Mouse (Mus musculus) E14TG2a.4 (cell line): ENCODE data around the gene Rims3.
A peak's percentile ranks its signal among the peaks of the same experiment; 100 is the strongest.

Source experiments
- H3K27me3 ChIP-seq: 2 replicates; pipeline ENCODE4 v1.6.1; 2014; ENCODE audit warnings: low read length, control low read depth; ENCODE audit not compliant: insufficient read depth
- H3K36me3 ChIP-seq: 2 replicates; pipeline ENCODE4 v1.6.1; 2014; ENCODE audit warnings: low read length, control low read depth; ENCODE audit not compliant: insufficient read depth
- H3K4me1 ChIP-seq: replicated peaks from 2 replicates; pipeline ENCODE4 v1.6.1; 2014; ENCODE audit warnings: low read depth, low read length, control low read depth
- H3K4me3 ChIP-seq: replicated peaks from 2 replicates; pipeline ENCODE4 v1.5.1; 2014; ENCODE audit warnings: mild to moderate bottlenecking, low read length
- H3K9me3 ChIP-seq: 2 replicates; pipeline ENCODE4 v1.6.1; 2014; ENCODE audit warnings: low read length, control low read depth
- CTCF ChIP-seq: conservative IDR thresholded peaks from 2 replicates; pipeline ENCODE4 v1.5.1; 2014; ENCODE audit warnings: low read length
- NANOG ChIP-seq: IDR thresholded peaks from 2 replicates; pipeline ENCODE4 v1.6.1; 2014; ENCODE audit warnings: borderline replicate concordance, low read length, mixed read lengths
- POU5F1 ChIP-seq: IDR thresholded peaks from 2 replicates; pipeline ENCODE4 v1.6.1; 2014; ENCODE audit warnings: low read length, borderline replicate concordance

Rims3 gene

DNA sequence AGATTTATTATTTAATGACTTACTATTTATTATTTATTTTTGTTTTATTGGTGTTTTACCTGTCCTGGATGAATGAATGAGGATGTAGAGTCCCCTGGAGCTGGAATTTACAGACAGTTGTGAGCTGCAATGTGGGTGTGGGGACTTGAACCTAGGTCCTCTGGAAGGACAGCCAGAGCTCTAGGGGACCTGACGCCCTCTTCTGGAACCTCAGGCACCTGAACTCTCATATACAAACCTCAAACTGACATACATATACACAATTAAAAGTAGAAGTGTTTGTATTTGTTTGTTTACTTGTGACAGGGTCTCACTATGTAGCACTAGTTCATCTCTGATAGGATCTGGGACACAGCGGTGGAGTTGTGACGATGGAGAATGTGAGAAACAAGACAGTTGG is 13.3 kb upstream of the Rims3 start:
- peaks cover 14% of the 10 kb centered on the region for H3K27me3 ChIP-seq
- H3K9me3 ChIP-seq, result peaks cover 4% of the 10 kb centered on the region; the same call in 1 of the 2 replicates
- TF ChIP-seq POU5F1, result no peak
- no peak for TF ChIP-seq NANOG
- TF ChIP-seq CTCF, result no peak
- H3K4me1 ChIP-seq, result no peaks in the 10 kb centered on the region
- no peaks in the 10 kb centered on the region for H3K36me3 ChIP-seq
- H3K4me3 ChIP-seq, result no peak overlapping the region

DNA sequence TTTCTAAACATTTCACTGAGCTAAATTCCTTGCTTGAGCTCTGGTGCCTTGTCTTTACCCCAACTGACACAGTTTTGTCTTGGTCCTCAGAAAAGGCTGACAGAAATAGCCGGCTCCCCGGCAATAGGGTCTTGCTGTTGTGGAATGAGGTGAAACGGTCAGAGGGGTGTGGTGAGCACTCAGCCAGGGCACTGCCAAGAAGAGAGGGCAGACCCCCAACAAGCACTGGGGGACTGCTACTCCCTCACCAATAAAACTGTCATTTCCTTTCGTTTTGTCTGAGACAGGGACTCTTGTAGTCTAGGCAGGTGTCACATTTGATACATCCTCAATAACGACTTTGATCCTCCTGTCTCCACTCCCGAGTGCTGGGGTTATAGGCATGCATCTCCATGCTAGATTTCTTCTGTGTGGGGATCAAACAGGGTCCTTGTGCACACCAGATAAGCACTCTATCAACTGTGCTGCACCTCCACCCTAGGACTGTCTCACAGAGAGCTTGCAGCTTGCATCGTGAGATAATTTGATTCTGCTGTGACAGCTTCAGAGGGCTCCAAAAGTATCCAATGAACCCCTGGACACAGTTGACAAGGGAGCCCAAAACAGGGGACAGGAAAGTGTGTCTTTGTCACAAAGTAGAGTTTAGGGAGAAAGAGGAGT is 10.1 kb upstream of the Rims3 start:
- no peak for TF ChIP-seq CTCF
- no peak for TF ChIP-seq POU5F1
- TF ChIP-seq NANOG, result no peak
- no peaks in the 10 kb centered on the region for H3K36me3 ChIP-seq
- H3K27me3 ChIP-seq, result peaks cover 34% of the 10 kb centered on the region
- no peak overlapping the region for H3K4me3 ChIP-seq
- H3K9me3 ChIP-seq, result no peaks in the 10 kb centered on the region
- H3K4me1 ChIP-seq, result no peaks in the 10 kb centered on the region

DNA sequence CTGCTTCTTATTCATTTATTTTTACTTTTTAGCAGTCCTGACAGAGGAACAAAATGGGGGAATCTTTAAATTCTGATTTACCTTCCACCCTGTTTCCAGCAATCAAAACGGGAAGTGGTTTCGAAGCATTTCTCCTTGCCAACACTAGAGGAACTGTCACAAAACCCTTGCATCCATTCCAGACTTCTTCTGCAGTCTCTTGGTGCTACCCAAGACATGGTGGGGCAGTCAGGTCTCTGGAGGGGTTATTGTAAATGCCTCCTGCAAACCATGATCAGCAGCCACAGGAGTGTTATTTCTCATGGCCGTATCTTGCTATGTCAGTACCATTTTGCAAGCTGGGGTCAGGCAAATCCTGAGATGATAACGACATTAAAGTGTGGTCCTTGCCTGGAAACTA is 9.5 kb upstream of the Rims3 start:
- no peak overlapping the region for H3K4me3 ChIP-seq
- H3K36me3 ChIP-seq, result no peaks in the 10 kb centered on the region
- TF ChIP-seq NANOG, result no peak
- TF ChIP-seq POU5F1, result no peak
- no peak for TF ChIP-seq CTCF
- no peaks in the 10 kb centered on the region for H3K9me3 ChIP-seq
- H3K4me1 ChIP-seq, result no peaks in the 10 kb centered on the region
- H3K27me3 ChIP-seq, result peaks cover 34% of the 10 kb centered on the region

DNA sequence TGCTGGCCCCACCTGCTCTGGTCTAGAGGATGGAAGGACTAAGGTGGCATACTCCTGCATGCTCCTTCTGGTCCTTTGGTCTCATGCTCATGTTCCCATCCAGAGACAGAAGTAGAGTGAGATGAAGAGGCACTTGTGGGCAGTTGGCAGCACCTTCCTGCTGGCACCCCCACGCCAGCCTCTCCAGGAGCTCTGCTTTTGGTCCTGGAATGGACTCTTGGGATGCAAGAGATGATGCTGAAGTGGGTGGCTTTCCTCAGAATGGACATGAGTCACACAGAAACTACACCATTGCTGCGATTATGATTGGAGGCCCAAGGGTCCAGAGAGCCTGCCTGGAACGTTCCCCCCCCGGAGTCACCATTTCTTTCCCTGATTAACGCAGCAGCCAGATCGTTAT is 5.7 kb upstream of the Rims3 start:
- H3K36me3 ChIP-seq, result no peaks in the 10 kb centered on the region
- peaks cover 37% of the 10 kb centered on the region for H3K27me3 ChIP-seq
- H3K4me3 ChIP-seq, result no peak overlapping the region
- TF ChIP-seq POU5F1 (no peak), CTCF (no peak), NANOG (no peak)
- H3K4me1 ChIP-seq, result peaks cover 3% of the 10 kb centered on the region; the same call in 1 of the 2 replicates
- H3K9me3 ChIP-seq, result no peaks in the 10 kb centered on the region

DNA sequence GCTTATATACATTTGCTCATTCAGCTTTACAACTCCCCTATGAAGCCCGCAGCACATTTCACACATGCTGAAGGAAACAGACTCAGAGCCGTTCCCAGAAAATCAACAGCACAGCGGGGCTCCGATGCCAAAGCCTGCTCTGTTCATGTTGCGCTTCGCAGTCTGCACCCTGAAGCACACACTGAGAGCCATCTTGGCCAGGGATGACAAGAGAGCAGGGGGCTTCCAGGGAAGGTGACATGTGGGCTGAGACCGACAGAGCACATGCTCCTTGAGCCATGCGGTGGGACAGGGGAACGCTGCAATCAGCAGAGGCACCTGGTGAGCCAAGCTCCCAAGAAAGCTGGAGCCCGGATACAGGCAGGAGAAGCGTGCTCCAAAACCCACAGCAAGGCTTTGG is 5.2 kb upstream of the Rims3 start:
- peaks cover 3% of the 10 kb centered on the region; the same call in 1 of the 2 replicates for H3K4me1 ChIP-seq
- H3K4me3 ChIP-seq, result no peak overlapping the region
- no peaks in the 10 kb centered on the region for H3K9me3 ChIP-seq
- TF ChIP-seq POU5F1 (no peak), CTCF (no peak), NANOG (no peak)
- peaks cover 33% of the 10 kb centered on the region for H3K27me3 ChIP-seq
- no peaks in the 10 kb centered on the region for H3K36me3 ChIP-seq

DNA sequence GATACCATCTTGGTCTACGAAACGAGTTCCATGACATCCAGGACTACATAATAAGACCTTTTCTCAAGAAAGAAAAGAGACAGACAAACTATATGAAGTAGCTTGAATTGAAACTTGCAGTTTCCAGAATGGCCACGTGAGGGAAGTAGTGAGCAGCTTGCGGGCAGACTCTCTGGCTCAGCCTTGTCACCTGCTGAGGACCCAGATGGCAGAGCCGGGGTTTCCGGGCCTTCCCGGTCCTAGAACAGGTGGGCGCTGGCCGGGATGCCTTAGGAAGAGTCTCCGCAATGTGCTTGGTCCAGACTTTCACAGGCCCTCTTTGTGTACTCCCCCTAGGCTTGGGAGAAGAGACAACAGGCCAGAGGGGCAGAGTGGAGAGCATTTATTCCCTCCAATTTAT is 3.7 kb upstream of the Rims3 start:
- Histone ChIP-seq H3K9me3 (no peaks in the 10 kb centered on the region), H3K4me1 (peaks cover 11% of the 10 kb centered on the region), H3K36me3 (no peaks in the 10 kb centered on the region), H3K4me3 (no peak overlapping the region), H3K27me3 (peaks cover 38% of the 10 kb centered on the region)
- TF ChIP-seq CTCF (peak; percentile 96), NANOG (no peak), POU5F1 (no peak)

DNA sequence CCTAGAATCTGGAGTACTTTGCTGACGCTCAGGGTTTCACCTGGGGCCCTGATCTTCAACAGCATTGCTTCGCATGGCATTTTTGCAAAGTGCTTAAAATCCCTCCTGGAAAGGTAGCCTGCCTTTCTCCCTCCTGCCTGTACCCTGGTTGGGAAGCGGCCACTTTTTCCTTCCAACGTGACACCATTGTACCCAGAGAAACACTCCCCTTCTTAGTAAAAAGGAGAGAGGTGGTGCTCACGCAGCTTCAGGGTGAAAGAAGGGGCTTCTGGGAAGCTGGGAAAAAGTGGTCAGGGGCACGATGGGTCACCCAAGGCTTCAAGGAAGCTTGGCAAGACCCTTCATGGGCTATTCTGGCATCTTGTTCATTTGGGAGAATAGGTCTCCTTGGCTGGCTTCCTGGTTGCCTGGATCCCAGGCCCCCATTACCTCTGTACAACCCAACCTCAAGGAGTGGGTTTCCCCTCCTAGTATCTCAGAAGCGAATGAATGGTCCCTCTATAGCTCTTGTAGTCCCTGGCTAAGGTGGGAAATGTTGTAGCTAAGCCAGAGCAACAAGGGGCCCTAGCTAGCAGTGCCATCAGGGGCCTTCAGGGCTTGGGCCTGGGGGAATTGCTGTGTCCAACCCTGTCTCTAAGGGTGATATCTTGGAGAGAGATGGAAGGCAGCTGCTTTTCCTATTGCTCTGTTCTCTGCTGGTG is 894 bp downstream of the Rims3 start:
- TF ChIP-seq NANOG (no peak), CTCF (no peak), POU5F1 (no peak)
- Histone ChIP-seq H3K36me3 (no peaks in the 10 kb centered on the region; the same call in 1 of the 2 replicates), H3K4me1 (peaks cover 37% of the 10 kb centered on the region), H3K4me3 (peak overlapping the region; percentile 93), H3K27me3 (peaks cover 19% of the 10 kb centered on the region), H3K9me3 (no peaks in the 10 kb centered on the region)

DNA sequence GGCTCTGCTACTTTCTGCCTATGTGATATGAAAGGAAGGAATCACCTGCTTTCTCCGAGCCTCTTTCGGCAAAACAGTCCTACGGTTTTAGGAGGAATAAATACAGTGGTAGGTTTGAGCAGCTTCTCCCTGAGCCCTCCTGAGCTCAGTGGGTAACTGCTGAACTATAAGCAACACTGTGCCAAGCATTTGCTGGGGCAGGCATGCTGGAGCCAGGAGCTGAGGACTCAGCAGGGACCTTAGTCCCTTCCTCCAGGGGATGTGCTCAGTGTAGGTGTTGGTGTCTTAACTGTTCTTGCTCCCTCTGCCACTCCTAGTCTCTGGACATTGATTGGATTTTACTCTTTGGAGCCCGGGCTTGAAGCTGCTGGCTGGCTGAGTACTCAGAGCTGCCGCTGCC is 1.8 kb downstream of the Rims3 start:
- TF ChIP-seq CTCF (no peak), NANOG (no peak), POU5F1 (no peak)
- H3K36me3 ChIP-seq, result no peaks in the 10 kb centered on the region; the same call in 1 of the 2 replicates
- H3K9me3 ChIP-seq, result no peaks in the 10 kb centered on the region
- peaks cover 34% of the 10 kb centered on the region for H3K4me1 ChIP-seq
- peaks cover 19% of the 10 kb centered on the region for H3K27me3 ChIP-seq
- no peak overlapping the region for H3K4me3 ChIP-seq

DNA sequence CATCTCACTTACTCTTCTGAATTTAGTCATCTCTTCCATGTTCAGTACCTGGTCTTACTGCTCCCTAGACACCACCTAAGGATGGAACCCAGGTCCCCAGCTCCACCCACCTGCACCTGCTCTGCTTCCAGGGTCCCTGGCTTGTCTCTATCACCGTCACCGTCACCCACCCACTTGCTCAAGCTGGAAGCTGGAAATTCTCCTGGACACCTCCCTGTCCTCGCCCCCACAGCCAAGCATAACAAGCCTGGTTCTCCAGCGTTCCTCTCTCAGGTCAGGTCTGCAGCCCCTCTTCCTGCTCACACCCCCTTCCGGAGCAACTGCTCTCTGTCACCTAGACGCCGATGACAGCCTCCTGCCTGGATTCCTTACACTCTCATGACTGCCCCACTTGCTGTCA is 5.2 kb downstream of the Rims3 start:
- TF ChIP-seq POU5F1 (no peak), CTCF (no peak), NANOG (no peak)
- H3K4me3 ChIP-seq, result no peak overlapping the region
- H3K36me3 ChIP-seq, result no peaks in the 10 kb centered on the region; the same call in 1 of the 2 replicates
- H3K4me1 ChIP-seq, result peaks cover 34% of the 10 kb centered on the region
- H3K9me3 ChIP-seq, result no peaks in the 10 kb centered on the region
- H3K27me3 ChIP-seq, result peaks cover 14% of the 10 kb centered on the region
